Mouse (Mus musculus) ES-Bruce4 (cell line): ENCODE data around the gene Bend5.

Experiments used
- CTCF ChIP-seq: IDR thresholded peaks from one replicate; pipeline ENCODE4 v1.8.1; 2011; ENCODE audit warnings: low read depth, low read length
- EP300 ChIP-seq: IDR thresholded peaks from 2 replicates; pipeline ENCODE4 v1.6.1; 2011; ENCODE audit warnings: low read depth, low read length; ENCODE audit not compliant: insufficient read depth

GRCm38 (mm10) chr4:111442435-111443238 is 27.8 kb downstream of the Bend5 start:
- TF ChIP-seq CTCF (no peak), EP300 (no peak)
